Mouse (Mus musculus) CD4-positive helper T cell, adult 2 months (primary cell): ENCODE data around the gene Batf2.
"Not testable (repeated sequence)": the region's sequence is repeated elsewhere in the genome, so short reads cannot be mapped to it uniquely, and the experiment has no call there.

Experiments used
- DNase-seq: peaks from one replicate; pipeline ENCODE4 v3.0.0-alpha.2; 2012; ENCODE audit warnings: low read depth, missing footprints, low spot score

Batf2 gene

DNA sequence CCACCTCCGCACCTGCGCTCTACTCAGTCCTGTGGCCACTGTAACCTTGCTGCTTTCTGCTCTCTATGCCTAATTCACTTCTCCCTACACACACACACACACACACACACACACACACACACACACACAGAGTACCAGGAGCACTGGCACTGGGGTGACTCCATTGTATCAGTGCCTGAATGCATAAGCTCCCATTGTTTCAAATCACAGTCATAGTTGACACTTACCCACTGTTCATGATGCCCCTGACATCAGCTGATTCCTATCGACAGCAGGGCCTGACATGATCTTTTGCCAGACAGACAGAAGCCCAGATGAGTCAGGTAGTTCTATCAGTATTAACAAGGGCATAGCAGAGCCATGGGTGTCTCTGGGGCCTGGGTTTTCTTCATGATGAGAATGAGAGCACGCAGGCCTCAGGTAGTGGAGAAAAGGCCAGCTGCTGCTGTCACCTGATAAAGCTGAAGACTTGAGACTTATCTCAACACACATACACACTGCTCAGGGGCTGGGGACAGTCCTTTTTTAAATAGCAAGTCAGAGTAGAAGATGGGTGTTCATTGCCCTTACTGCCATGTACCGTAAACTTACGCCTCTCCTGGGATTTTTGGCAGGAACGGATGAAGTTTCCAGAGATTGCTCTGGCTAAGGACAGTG, 8.5 kb upstream of the Batf2 start:
- DNase-seq = no peak

DNA sequence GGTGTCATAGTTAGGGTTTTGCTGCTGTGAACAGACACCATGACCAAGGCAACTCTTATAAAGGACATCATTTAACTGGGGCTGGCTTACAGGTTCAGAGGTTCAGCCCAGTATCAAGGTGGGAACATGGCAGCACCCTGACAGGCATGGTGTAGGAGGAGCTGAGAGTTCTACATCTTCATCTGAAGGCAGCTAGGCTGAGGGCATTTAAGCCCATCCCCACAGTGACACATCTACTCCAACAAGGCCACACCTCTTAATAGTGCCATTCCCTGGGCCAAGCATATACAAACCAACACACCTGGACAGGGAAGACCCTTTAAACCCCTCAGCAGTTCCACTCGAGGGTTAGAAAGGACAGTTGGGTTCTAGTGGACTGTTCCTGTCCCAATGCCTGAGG, 7.6 kb upstream of the Batf2 start:
- DNase-seq = not testable (repeated sequence)

DNA sequence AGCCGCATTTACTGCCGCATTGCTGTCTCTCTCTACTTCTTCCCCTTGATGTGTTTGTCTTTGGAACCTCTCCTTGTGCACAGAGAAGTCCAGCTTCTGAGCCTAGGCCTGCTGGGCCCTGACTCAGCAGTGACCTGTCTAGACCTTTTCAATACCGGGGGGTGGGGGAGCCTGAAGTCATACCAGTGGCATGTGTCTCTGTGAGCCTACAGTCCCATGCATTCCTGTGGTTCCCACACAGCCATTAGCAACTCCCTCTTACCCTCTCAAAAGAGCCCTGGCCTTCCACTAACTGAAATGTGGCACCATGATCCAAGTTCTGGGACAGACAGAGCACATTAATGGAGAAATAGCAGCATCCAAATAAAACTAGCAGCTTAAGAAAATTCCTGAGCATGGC, 4.4 kb upstream of the Batf2 start:
- DNase-seq = no peak

DNA sequence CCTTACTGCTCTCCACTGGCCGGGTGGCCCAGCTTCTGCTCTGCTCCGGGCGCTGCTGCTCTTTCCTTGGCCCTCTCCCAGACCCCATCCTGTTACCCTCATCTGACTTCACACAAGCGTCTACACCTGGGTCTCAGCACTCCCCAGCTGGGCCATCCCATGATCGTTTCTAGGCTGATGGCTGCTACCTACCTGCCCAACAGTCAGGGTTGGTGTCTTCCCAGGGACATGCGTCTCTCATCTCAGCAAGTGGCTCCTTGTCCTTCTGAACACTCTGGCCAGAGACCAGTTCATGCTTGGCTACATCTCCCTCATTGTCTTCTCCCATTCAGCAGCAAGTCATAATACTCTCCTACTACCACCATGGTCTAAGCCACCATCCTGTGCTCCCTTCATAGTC, 1.1 kb upstream of the Batf2 start:
- DNase-seq = no peak

DNA sequence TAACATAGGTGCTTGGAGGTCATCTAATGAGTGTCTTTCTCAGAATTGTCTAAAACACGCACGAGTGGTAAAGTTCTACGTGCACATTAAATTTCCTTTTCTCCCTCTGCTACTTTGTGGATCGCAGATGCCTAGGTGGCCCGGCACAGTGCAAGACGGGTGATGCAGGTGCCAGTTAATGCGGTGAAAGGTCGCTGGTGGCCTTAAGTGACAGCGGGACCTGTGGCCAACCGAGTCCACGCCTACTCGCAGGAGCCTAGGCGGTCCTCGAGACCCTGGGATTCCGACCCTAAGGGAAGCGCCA, 457 bp upstream of the Batf2 start:
- no peak for DNase-seq

DNA sequence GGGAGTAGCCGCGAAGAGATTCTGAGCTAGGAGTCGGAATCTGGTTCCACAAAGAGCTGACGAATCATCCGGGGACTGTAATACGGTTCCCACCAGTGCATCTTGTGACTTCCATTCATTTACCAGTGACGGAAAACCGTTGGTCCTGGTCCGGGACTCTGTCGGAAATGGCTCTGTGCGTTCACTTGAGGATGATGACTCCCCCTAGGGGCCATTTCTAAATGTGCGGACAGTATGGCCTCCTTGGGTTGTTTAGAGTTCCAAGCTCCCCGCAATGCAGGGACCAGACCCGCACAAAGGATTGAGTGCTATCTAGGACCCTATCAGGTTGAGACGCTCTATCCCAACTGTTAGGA, 589 bp downstream of the Batf2 start, which contains the start of gene Arl2:
Gene Arl2 (minus strand): TSS at position 155 of the 356 bp plus-strand sequence.
- peak; percentile 89 for DNase-seq

DNA sequence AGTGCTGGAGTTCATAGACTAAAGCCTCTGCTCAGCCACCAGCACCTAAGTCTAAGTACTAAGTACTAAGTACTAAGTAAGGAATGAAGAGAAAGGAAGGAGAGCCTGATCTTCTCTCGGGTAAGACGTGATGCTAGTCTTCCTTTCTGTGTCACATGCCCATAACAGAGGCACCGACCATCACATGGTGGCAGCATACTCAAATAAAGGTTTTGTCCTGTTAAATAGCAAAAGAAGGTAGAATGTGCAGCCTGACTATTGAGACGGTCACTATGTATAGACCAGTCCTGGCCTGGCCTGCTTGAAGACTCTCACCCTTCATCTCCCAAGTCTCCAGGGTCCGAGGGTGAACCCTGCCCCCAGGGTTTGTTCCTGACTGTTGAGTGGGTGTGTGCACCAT, 4.1 kb downstream of the Batf2 start:
- DNase-seq = no peak

DNA sequence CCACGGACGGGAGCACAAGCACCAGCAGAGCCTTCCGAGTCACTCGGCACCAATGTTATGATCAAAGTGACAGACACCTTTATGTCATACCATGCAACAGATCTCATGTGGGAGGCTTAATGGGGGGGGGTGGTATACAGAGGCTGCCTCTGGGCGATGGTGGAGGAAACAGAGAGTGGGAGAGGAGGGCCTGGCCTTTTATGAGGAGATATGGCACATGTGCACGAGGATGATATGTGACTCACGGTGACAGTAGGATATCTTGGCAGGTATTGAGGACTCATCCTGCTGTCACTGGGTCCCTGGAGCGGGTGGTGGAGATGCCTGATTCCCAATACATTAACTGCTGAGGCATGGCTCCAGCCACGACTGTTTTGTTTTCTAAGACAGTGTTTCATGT, 14.4 kb downstream of the Batf2 start:
- DNase-seq = no peak

DNA sequence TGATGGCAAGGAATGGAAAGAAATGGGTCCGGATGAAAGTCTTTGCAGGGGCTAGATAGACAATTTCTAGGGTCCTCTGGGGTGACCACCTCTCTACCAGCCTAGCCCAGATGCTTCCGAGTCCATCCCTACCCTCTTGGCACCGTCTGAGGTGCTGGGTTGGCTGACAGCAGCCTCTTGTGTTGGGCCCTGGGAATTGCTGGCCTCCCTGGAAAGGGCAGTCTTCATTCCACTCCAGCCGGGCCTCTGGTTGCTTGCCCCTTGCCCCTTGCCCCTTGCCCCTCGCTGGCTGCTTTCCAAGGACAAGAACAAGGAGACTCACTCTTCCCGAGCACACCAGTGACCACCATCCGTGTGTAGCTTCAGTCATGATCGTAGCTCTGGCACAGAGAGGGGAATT, 15.6 kb downstream of the Batf2 start:
- no peak for DNase-seq

DNA sequence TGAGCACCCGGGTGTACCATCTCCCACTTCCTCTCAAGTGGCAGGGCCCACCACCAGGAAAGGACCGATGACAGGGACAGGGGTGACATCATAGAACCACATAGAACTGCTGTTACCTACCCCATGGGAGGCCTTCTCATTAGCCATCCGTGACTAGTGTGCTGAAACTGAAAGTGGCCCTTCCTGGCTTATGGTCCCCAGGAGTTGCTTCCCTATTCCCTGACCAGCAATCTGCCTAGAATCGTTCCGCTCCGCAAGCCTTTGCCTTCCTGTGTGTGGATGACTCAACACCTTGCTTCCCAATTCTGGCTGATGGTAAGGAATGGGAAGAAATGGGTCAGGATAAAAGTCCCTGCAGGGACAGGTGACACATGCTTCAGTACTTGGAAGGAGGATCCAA, 16.4 kb downstream of the Batf2 start:
- no peak for DNase-seq

DNA sequence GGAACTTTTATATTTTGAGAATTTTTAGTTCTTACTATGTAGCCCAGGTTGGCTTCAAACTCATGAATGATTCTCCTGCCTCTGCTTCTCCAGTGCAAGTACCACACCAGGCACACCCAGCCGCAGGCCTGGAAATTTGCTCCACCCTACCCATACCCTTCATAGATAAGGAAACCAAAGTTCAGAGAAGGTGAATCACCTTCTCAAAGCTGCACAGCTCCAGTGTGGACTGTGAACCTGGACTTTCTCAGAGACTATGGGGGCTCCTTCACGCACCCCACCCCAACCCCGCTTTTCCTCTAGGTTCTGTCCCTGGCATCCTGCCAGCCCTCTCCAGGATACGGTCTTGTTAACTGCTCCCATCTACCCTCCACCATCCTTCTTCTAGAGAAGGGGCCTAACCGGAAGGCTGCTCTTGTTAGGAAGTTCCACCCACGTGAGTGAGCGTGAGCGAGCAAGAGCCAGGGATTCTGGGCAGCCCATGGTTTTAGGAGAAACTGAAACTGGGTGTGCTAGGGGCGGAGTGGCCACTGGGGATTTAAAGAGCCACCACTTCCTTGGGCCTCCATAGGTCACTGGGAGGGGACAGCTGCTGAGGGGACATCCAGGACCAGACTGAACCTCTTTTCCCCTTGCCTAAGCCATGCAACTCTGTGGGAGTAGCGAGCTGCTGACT, 23.2 kb downstream of the Batf2 start:
- no peak for DNase-seq

DNA sequence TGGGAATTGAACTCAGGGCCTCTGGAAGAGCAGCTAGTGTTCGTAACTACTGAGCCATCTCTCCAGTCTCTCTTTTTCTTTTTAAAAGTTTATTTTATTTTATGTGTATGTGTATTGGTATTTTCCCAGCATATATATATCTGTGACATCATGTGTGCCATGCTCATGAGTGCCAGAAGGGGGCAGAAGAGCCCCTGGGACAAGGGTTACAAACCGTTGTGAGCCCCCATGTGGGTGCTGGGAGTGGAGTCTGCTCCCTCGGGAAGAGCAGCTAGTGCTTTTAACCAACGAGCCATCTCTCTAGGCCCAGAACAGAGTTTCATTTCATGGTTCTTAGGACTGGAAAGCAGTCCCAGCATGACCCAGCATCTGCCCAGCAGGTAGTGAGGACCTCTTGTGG, 26.0 kb downstream of the Batf2 start:
- no peak for DNase-seq

DNA sequence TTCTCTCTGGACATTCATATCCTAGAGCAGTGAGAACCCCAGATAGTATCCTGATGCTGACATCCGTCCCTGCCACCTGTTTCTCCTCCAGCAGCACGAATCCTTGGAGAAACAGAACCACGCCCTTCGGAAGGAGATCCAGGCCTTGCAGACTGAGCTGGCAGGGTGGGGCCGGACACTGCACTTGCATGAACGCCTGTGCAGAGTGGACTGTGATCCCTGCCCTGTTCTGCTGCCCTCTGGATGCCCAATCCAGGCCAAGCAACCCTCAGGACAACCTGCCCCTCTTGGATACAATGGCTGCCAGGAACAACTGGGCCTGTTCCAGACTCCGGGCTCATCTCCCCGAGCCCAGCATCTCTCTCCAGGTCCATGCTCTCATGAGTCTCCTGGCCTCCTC, 30.4 kb downstream of the Batf2 start:
- DNase-seq = no peak

DNA sequence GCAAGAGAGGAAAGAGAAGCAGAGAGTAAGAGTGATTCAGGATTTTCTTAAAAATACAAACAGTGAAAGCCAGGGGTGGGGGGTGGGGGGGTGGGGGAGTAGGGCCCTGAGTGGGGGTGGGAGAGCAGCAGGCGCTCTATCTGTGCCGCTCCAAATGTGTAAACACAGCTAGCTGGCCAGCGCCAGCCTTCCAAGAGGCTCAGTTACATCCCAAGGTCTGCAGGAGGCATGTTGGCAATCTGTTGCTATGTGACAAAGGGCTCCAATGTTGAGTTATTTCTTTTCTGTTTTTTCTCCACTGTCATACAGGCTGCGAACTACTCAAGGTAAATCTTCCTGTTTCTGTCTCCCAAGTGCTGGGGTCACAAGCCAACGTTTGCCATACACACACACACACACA, 34.0 kb downstream of the Batf2 start:
- no peak for DNase-seq

DNA sequence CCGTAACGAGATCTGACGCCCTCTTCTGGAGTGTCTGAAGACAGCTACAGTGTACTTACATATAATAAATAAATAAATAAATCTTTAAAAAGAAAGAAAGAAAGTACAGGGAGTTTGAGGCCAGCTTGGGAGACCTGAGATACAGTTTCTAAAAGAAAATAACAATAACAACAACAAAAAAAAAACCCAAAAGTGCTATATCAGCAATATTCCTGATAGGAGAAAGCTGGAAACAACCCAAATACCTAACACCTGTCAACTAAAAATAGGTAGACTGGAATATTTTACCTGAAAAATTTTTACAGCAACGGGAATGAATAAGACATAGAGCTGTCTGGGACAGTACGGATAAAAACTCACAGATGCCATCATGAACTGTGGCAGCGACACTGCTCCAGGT, 38.0 kb downstream of the Batf2 start:
- no peak for DNase-seq

DNA sequence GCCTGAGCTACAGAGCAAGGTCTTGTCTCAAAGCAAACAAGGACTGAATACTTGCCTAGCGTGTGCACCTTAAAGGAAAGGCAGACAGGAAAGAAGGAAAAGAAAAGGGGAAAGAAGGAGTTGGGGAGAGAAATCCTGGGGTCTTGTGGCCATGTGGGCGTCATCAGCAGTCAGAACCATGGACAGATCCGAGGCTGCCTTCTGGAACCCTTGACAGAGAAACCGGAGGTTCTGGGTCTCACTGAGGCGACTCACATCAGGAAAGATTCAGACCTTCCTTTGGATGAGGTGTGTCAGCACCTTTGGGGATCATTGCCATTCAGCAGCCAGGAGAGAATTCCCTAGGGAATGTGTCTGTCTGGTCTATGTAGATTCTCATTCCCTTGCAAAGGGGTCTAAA, 40.8 kb downstream of the Batf2 start:
- DNase-seq = no peak

DNA sequence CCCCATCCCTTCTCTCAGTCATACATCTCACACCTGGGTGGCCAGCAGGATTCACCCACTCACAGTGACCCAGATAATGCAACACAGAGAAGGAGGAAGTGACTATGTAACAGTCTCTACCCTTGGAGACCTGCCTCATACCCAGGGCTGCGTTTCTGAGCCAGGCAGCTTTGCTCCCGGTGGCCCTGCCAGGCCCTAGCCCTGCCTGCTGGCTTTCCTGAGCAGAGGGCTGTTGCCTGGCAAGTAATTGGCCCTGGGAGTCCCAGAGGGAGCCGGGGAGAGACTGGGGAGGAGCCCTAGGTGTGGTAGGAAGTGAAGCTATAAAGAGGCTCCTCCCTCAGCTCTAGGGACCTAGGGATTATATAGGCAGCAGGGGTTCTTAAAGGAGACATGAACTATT, 41.8 kb downstream of the Batf2 start:
- DNase-seq = no peak

DNA sequence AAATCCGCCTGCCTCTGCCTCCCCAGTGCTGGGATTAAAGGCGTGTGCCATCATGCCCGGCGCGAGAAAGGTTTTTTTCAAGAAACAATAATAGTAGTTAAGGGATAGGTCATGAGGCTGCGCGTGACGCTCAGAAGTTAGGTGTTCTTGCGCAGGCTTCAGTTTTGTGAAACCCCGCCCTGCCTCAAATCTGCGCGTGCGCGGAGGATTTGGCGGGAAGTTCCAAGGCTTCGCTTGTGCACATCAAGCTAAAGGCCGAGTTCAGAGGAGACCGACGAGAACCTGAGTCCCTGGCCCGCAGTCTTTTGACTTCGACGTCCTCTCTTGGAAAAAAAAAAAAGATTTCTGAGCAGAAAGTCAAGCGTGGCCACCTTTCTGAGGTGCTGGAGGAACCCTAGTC, 43.3 kb downstream of the Batf2 start, which contains the start of gene Majin:
Gene Majin (plus strand): TSS at position 258 of the 400 bp plus-strand sequence.
- DNase-seq = no peak

DNA sequence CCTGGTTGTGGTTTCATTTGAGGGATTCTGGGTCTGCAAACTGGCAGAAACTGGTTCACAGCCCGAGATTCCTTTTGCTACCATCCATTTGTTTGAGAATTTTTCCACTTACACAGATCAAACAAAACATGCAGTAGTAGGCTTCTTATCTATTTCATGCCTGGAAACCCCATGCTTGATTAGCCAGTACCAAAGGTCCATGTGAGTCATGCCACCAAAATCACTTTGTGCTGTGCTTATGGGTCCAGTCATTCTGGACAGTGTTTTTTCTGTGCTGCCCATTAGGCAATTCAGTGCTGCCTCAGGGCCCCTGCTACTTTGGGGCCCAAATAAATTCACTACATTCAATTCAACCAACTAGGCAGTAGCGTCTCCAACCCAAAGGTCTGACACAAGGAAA, 63.5 kb downstream of the Batf2 start:
- no peak for DNase-seq

DNA sequence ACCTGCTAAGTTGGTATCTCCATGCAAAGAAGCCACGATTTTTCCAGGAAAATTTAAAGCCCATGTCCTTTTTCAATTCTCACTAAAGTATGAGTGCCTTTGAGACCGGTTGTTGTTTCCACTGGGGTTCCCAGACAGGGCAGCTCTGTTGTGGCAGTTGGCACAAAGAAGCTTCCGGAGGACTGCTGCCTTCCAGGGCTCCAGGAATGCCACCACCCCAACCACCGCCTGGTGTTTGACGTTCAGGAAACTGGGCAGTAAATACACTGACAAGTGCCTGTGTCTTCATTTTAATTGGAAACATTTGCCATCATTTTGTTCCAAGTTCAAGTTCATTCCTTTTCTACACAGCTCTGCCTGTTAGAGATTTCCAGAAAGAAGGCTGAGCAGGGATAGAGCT, 65.9 kb downstream of the Batf2 start:
- DNase-seq = no peak

DNA sequence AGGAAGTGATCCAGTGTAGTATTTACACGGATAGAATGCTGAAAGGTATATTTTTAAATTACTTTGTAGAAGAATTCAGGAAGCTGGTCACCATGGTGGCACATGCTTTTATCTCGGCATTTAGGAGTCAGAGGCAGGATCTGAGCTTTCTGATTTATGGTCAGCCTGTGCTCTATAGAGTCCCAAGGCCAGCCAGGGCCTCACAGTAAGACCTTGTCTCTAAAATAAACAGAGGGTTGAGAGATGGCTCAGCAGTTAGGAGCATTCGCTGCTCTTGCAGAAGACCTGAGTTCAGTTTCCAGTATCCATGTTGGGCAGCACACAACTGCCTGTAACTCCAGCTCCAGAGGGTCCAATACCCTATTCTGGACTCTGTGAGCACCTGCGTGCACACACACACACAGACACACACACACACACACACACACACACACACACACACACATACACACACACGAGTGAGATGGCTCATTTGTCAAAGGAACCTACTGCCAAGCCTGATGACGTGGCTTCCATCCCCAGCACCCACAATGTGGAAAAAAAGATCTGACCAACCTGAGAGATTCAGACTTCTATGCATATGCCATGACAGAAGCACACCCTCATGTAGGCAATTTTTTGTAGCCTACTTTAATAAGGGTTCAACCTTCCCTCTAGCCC, 75.4 kb downstream of the Batf2 start:
- no peak for DNase-seq

DNA sequence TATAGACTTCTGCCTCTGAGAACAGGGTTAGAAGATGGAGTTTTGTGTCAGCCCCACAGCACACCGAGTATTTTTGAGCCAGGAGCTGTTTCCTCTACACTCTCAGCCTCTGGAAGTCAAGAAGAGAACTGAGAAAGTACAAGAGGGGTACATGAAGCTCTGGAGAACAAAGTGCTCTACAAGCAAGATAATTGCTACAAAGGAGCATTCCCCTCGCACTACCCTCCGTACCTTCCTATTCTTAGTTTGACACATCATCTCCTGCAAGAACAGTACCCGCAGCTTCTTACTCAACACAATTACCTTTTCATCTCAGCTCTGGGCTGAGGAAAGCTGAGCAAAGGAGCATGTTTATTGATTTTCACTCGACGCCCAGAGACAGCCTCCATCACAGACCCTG, 77.8 kb downstream of the Batf2 start:
- DNase-seq = no peak
